Mouse (Mus musculus): ENCODE data around the gene Slc38a6.

Gene Slc38a6

GRCm38 (mm10) chr12:73358640-73359039 lies 72.1 kb downstream of the Slc38a6 start:
- no peak for DNase-seq

GRCm38 (mm10) chr12:73359520-73359919 lies 72.9 kb downstream of the Slc38a6 start:
- DNase-seq = no peak

GRCm38 (mm10) chr12:73361201-73361600 lies 74.6 kb downstream of the Slc38a6 start:
- DNase-seq = no peak

- no peak for DNase-seq
Observed at GRCm38 (mm10) chr12:73363401-73363800, 76.8 kb downstream of the Slc38a6 start.

DNA sequence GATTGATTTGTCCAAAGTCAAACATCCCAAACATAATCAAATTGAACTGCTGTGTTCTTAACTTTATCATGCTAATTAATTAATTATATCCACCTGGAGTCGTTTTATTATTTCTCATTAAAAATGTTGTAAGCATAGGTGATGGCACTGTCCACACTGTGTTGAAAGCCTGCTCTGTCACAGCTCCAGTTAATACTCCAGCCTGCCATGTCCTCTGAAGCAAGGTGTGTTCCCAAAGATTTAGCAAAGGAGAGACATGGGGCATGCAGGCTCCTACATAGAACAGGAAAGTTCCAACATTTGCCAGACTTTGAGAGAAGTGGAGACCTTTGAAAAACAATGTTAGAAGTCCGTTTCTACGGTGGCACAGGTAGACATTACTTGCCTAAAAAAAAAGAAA lies 77.4 kb downstream of the Slc38a6 start:
- DNase-seq = no peak

DNA sequence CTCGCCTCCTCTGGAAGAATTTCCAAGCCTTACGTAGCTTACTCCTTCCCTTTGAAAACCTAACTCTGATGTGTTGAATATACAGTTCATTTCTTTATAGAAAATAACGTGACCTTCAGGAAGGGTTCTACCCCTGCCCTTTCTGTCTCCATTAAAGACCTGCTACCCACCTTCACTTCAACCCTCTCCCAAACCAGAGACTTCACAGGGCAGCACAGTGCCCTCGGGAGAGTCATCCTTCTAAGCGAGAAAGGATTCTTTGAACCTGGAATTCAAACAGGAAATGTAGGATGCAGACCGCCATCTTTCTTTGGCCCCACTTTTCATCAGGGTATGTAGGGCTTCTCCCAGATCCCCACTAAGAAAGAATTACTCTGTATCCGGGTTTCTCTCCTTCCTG lies 80.0 kb downstream of the Slc38a6 start:
- no peak for DNase-seq

GRCm38 (mm10) chr12:73367460-73368079 lies 81.0 kb downstream of the Slc38a6 start:
- no peak for DNase-seq

DNA sequence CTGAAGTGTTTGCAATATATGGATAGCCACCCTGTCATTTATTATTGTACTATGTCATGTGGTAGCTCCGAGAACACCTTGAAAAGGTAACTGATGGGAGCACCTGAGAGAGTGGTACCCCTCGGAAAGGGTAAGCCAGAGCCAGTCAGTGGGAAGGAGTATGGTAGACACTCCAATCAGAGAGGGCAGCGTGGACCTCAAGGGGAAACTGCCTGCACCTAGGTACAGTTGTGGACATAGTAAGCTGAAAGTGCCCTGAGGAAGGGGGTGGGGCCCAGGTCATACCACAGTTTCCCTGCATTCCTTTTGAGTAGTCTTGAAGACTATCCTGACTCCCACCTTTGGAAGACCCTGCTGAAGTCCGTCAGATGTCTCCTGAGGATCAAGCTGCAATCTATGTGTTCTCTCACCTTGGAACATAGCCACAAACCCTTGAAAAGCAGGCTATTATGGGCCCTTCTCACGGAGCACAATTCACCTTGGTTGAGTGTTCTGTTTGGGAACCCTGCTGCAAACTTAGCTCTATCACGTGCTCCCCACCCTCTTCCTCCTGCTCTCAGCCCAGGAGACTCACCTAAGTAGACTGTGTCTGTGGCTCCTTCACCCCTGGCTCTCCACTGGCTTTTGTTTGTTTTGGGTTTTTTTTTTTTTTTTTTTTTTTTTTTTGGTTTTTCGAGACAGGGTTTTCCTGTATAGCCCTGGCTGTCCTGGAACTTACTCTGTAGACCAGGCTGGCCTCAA lies 82.5 kb downstream of the Slc38a6 start:
- no peak for DNase-seq

- no peak for DNase-seq
Observed at GRCm38 (mm10) chr12:73370367-73370944, 83.9 kb downstream of the Slc38a6 start.

- no peak for DNase-seq
Observed at GRCm38 (mm10) chr12:73371132-73371531, 84.6 kb downstream of the Slc38a6 start.

DNA sequence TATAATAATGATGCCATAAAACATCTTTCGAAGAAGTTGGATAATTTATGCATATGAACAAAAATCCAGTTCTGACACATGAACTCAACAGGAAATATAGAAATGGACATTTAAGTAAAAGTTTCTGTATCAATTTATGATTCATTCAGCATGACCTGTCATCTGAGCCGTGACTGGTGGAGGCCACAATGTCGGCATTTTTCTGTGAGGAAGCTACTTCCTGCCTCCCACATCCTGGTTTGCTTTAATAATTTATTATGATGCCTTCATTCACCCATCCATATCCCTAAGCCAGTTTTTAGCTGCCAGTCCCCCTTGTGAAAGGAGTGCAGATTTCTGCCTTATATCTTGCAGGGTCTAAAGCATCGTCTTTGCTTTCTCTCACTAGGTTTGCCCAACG lies 91.4 kb downstream of the Slc38a6 start:
- no peak for DNase-seq

GRCm38 (mm10) chr12:73378724-73379355 lies 92.3 kb downstream of the Slc38a6 start:
- no peak for DNase-seq

DNA sequence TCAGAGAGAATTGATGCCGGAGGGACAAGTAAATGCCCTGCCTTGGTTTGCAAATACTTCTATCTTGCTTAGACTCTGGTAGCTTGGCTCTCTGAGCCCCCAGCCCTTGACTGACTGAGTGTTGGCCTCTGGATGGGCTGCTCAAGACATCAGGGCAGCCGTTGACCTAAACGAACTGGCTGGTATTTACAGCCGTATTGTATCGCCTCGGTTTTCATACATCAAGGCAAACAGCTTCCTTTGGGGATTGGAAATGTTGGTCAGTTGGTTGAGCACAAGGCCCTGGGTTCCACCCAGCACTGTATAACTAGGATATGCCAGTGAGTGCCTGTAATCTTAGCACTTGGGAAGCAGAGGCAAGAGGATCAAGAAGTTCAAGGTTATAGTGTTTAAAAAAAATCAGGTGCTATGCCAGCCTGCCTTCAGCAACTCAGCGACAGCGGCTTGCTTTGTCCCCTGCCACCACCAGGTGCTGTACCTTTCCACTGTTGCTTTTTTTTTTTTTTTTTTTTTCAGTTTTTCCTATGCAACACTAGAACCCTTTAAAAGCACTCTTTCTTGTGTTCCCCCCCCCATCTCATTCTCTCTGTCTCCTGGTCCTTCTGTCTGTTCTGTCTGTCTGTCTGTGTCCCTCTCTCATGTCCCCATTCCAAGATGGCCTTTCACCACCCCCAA lies 94.2 kb downstream of the Slc38a6 start:
- DNase-seq = no peak

DNA sequence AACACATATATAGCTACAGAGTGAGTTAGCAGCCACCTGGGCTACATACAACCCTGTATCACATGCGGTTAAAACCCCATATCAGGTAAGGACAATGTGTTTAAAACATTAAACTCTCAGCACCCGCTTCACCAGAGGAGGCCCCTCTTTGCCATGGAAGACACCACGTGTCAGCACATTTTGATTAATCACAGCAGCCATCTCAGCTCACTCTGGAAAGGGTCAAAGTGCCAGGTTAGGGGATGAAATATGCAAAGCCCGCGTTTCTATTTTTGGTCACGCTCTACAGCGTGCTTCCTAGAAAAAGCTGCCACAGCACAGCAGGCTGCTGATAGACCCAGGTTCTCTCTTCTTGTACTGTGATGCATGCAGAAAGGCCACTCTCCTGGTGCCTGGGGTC lies 94.9 kb downstream of the Slc38a6 start:
- DNase-seq = no peak

GRCm38 (mm10) chr12:73382290-73383178 lies 96.0 kb downstream of the Slc38a6 start:
- DNase-seq = peak; percentile 77 to 86

- peak in 1 of 2 experiments; percentile 28 for DNase-seq
Observed at GRCm38 (mm10) chr12:73383179-73383510, 96.6 kb downstream of the Slc38a6 start.

- no peak for DNase-seq
Observed at GRCm38 (mm10) chr12:73383861-73384260, 97.3 kb downstream of the Slc38a6 start.

GRCm38 (mm10) chr12:73384747-73385146 lies 98.2 kb downstream of the Slc38a6 start:
- no peak for DNase-seq

GRCm38 (mm10) chr12:73392507-73392906 lies 105.9 kb downstream of the Slc38a6 start:
- no peak for DNase-seq

DNA sequence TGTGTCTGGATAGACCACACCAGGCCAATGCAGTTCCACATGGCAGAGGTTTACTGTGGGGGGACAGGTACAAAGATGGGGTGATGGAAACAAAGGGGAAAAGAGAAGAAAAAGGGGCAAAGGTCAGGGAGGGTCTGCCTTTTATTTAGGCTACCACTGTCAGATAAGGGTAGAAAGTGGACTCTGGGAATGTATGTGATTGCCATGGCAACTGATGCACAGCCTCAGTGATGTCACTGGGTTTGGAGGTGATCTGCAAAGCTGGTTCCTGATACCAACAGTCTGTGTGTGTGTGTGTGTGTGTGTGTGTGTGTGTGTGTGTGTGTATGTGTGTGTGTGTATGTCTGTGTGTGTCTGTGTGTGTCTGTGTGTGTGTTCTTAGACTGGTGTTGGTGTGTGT lies 106.4 kb downstream of the Slc38a6 start:
- DNase-seq = no peak

DNA sequence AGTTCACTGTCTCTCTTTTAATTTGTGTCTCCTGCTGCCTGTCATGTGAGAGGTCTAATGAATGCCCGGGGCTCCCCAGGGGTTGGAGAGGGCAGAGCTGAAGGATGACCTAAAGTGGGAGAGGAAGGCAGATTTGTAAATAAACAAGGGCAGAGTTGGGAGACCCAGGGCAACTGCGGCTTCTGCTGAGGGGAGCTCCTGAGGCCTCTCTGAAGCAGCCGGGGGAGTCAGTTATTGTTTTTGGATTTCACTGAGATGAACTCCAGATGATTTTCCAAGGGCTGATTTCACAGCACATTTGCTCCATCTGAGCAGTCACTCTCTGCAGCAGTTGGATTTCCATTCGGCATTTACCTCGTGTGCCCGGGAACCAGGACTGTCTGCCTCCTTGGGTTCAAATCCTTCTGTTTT lies 107.3 kb downstream of the Slc38a6 start:
- DNase-seq = no peak

- DNase-seq = no peak
Observed at GRCm38 (mm10) chr12:73394571-73394970, 108.0 kb downstream of the Slc38a6 start.
